Mouse (Mus musculus) layer of hippocampus, postnatal 14 days (tissue): ENCODE data around the gene Aspdh. TPM values are rescaled to one million over a fixed set of nuclear protein-coding genes. Genes with fewer than 3 reads are reported as not detected.

ENCODE experiments used
- DNase-seq, 2 experiments: peaks; one replicate each; pipeline ENCODE4 v3.0.0; 2021 to 2022; ENCODE audit warnings: low spot score in 2 of 2, mixed read lengths in 1 of 2
- total RNA-seq, 2 experiments: library from RNA; stranded (reverse); gene quantifications; 2 replicates each; pipeline ENCODE4 v1.2.3; 2021

Gene Aspdh
- total RNA-seq, 2 experiments from 2014 or later: 15.0 to 15.4 TPM

GRCm38 (mm10) chr7:44445528-44445923 is 19.7 kb upstream of the Aspdh start:
- DNase-seq: no peak

- no peak for DNase-seq
These were observed 18.9 kb upstream of the Aspdh start for GRCm38 (mm10) chr7:44446070-44446855.

- DNase-seq: no peak
These were observed 11.9 kb upstream of the Aspdh start for GRCm38 (mm10) chr7:44453256-44453655.

GRCm38 (mm10) chr7:44456302-44456701 is 8.9 kb upstream of the Aspdh start:
- no peak for DNase-seq

- no peak for DNase-seq
These were observed 5.1 kb upstream of the Aspdh start for GRCm38 (mm10) chr7:44460067-44460466.

- DNase-seq: no peak
These were observed 4.3 kb upstream of the Aspdh start for GRCm38 (mm10) chr7:44460767-44461502.

GRCm38 (mm10) chr7:44461503-44462217 is 3.5 kb upstream of the Aspdh start:
- no peak for DNase-seq

- peak in 1 of 2 experiments; percentile 24 for DNase-seq
These were observed 2.8 kb upstream of the Aspdh start for GRCm38 (mm10) chr7:44462218-44463055.

- DNase-seq: no peak
These were observed 2.1 kb upstream of the Aspdh start for GRCm38 (mm10) chr7:44463056-44463425.

GRCm38 (mm10) chr7:44463556-44464225 is 1.5 kb upstream of the Aspdh start:
- DNase-seq: no peak

GRCm38 (mm10) chr7:44464511-44464910 is 680 bp upstream of the Aspdh start:
- DNase-seq: peak; percentile 83 to 89

GRCm38 (mm10) chr7:44466006-44466887 is 1.1 kb downstream of the Aspdh start:
- no peak for DNase-seq

GRCm38 (mm10) chr7:44466888-44467311 is 1.7 kb downstream of the Aspdh start:
- DNase-seq: no peak

- DNase-seq: peak; percentile 95 to 98
These were observed 2.7 kb downstream of the Aspdh start, which contains the start of gene Josd2 for GRCm38 (mm10) chr7:44467811-44468411. Gene Josd2, plus strand, starts transcription at chr7:44467980.

GRCm38 (mm10) chr7:44468644-44469285 is 3.6 kb downstream of the Aspdh start:
- no peak for DNase-seq

GRCm38 (mm10) chr7:44469677-44470675 is 4.8 kb downstream of the Aspdh start:
- DNase-seq: no peak
